In genomic region chr8:124257363-124257762, GRCm38 (mm10) we compare ENCODE assay signal across 8 mouse cellular contexts. TPM values are rescaled to one million over a fixed set of nuclear protein-coding genes. Genes with fewer than 3 reads are reported as not detected.
DNase-seq lines count a peak whose midpoint lies in the region; ATAC-seq lines count a peak whose summit lies in the region.

No protein-coding gene starts in this region.

- DNase-seq in midbrain, embryonic 10.5 days (ENCODE audit: low spot score): no peak
- no peak for DNase-seq in midbrain, embryonic 11.5 days (ENCODE audit: low spot score, missing footprints)
- DNase-seq in heart, adult 8-10 months (ENCODE audit: low spot score): peak; percentile 73
- peak; percentile 86 to 88 for DNase-seq in kidney, postnatal 25 days
- peak; percentile 78 for DNase-seq in lung, postnatal 25 days (ENCODE audit: low spot score)

- H3K4me2 ChIP-seq in midbrain, embryonic 11.5 days: no peak overlapping the region
- H3K4me2 ChIP-seq in embryonic facial prominence, embryonic 13.5 days: 0 out of 2 replicates have a peak overlapping the region, but pooled peaks have one; percentile 7
- no peak overlapping the region for H3K4me2 ChIP-seq in stomach, embryonic 14.5 days (replicated peaks; ENCODE audit: low read depth, low read length)
- H3K4me2 ChIP-seq in liver, embryonic 12.5 days: no peak overlapping the region

- peaks cover 52% of the 10 kb centered on the region for H3K4me1 ChIP-seq in midbrain, embryonic 10.5 days
- peaks cover 21% of the 10 kb centered on the region for H3K4me1 ChIP-seq in midbrain, embryonic 11.5 days (ENCODE audit: control insufficient read depth, insufficient read depth, low read length)
- H3K4me1 ChIP-seq in embryonic facial prominence, embryonic 13.5 days: peaks cover 51% of the 10 kb centered on the region
- peaks cover 28% of the 10 kb centered on the region for H3K4me1 ChIP-seq in stomach, embryonic 14.5 days (ENCODE audit: control insufficient read depth, insufficient read depth, low read length)
- H3K4me1 ChIP-seq in liver, embryonic 12.5 days: peaks cover 72% of the 10 kb centered on the region

- H3K4me3 ChIP-seq in midbrain, embryonic 10.5 days: no peak overlapping the region
- no peak overlapping the region for H3K4me3 ChIP-seq in midbrain, embryonic 11.5 days (ENCODE audit: low read depth, low read length)
- no peak overlapping the region for H3K4me3 ChIP-seq in embryonic facial prominence, embryonic 13.5 days
- no peak overlapping the region for H3K4me3 ChIP-seq in stomach, embryonic 14.5 days (ENCODE audit: low read depth, low read length)
- H3K4me3 ChIP-seq in liver, embryonic 12.5 days: no peak overlapping the region

- H3K36me3 ChIP-seq in midbrain, embryonic 10.5 days: peaks cover 4% of the 10 kb centered on the region; the same call in 1 of the 2 replicates
- no peaks in the 10 kb centered on the region for H3K36me3 ChIP-seq in midbrain, embryonic 11.5 days (ENCODE audit: control insufficient read depth, insufficient read depth, low read length)
- 0 out of 2 replicates have a peak, but pooled peaks cover 3% of the 10 kb centered on the region for H3K36me3 ChIP-seq in embryonic facial prominence, embryonic 13.5 days
- H3K36me3 ChIP-seq in stomach, embryonic 14.5 days (ENCODE audit: control insufficient read depth, insufficient read depth, low read length): no peaks in the 10 kb centered on the region
- H3K36me3 ChIP-seq in liver, embryonic 12.5 days: peaks cover 2% of the 10 kb centered on the region; the same call in 1 of the 2 replicates

- peak overlapping the region; percentile 30; the same call in 1 of the 2 replicates for H3K27ac ChIP-seq in midbrain, embryonic 10.5 days (replicated peaks)
- no peak overlapping the region for H3K27ac ChIP-seq in midbrain, embryonic 11.5 days (ENCODE audit: low read depth, low read length)
- H3K27ac ChIP-seq in embryonic facial prominence, embryonic 13.5 days: peak overlapping the region; percentile 62
- H3K27ac ChIP-seq in stomach, embryonic 14.5 days (ENCODE audit: low read length): peak overlapping the region; percentile 55; the same call in 1 of the 2 replicates
- no peak overlapping the region for H3K27ac ChIP-seq in liver, embryonic 12.5 days

- ATAC-seq in midbrain, embryonic 11.5 days (ENCODE audit: low FRiP score): no peak
- ATAC-seq in embryonic facial prominence, embryonic 13.5 days (ENCODE audit: insufficient number of reproducible peaks, insufficient read depth, low FRiP score, low TSS enrichment, low read depth): no peak
- ATAC-seq in stomach, embryonic 14.5 days (ENCODE audit: insufficient number of reproducible peaks, insufficient read depth, low FRiP score, low read depth): no peak; the same call in 1 of the 2 replicates
- no peak for ATAC-seq in liver, embryonic 12.5 days

- H3K9ac ChIP-seq in midbrain, embryonic 11.5 days (ENCODE audit: low read length): no peak overlapping the region
- no peak overlapping the region for H3K9ac ChIP-seq in embryonic facial prominence, embryonic 13.5 days
- no peak overlapping the region for H3K9ac ChIP-seq in stomach, embryonic 14.5 days (replicated peaks; ENCODE audit: low read depth, low read length)
- H3K9ac ChIP-seq in liver, embryonic 12.5 days: no peak overlapping the region

- no peaks in the 10 kb centered on the region for H3K9me3 ChIP-seq in midbrain, embryonic 10.5 days (replicated peaks)
- H3K9me3 ChIP-seq in midbrain, embryonic 11.5 days (ENCODE audit: control insufficient read depth, low read length): no peaks in the 10 kb centered on the region
- H3K9me3 ChIP-seq in embryonic facial prominence, embryonic 13.5 days: no peaks in the 10 kb centered on the region
- no peaks in the 10 kb centered on the region for H3K9me3 ChIP-seq in stomach, embryonic 14.5 days (ENCODE audit: control insufficient read depth, low read depth, low read length)
- H3K9me3 ChIP-seq in liver, embryonic 12.5 days (replicated peaks): no peaks in the 10 kb centered on the region

- WGBS in midbrain, embryonic 10.5 days: 91% methylated on average over 10 of the region's 10 CpGs
- WGBS in midbrain, embryonic 11.5 days: 90% methylated on average over 10 of the region's 10 CpGs
- 54% methylated on average over 10 of the region's 10 CpGs for WGBS in embryonic facial prominence, embryonic 13.5 days
- 43% methylated on average over 10 of the region's 10 CpGs for WGBS in stomach, embryonic 14.5 days
- WGBS in liver, embryonic 12.5 days (ENCODE audit: insufficient replicate concordance): 77% methylated on average over 10 of the region's 10 CpGs

- H3K27me3 ChIP-seq in midbrain, embryonic 10.5 days (ENCODE audit: low read depth, poor library complexity, severe bottlenecking): no peaks in the 10 kb centered on the region
- no peaks in the 10 kb centered on the region for H3K27me3 ChIP-seq in midbrain, embryonic 11.5 days (ENCODE audit: control insufficient read depth, insufficient read depth, low read length)
- H3K27me3 ChIP-seq in embryonic facial prominence, embryonic 13.5 days: no peaks in the 10 kb centered on the region
- H3K27me3 ChIP-seq in stomach, embryonic 14.5 days (ENCODE audit: control insufficient read depth, insufficient read depth, low read length): no peaks in the 10 kb centered on the region
- no peaks in the 10 kb centered on the region for H3K27me3 ChIP-seq in liver, embryonic 12.5 days (replicated peaks)

RNA-seq across cellular contexts. Expression of gene Galnt2, which starts 26.2 kb away (rescaled TPM):
- 35.3 and 47.5 TPM in 2 replicates for polyA plus RNA-seq in midbrain, embryonic 10.5 days (2016; fragmentation: Nextera tagmentation; extraction: Ambion mirVana)
- polyA plus RNA-seq in midbrain, embryonic 11.5 days (2014; fragmentation: Nextera tagmentation; extraction: Ambion mirVana): 66.9 and 76.6 TPM in 2 replicates
- polyA plus RNA-seq in embryonic facial prominence, embryonic 13.5 days (2015; fragmentation: Nextera tagmentation; extraction: Ambion mirVana): 42.0 and 46.2 TPM in 2 replicates
- total RNA-seq in heart, adult 8-10 months (2022): 10 to 100 TPM; 32.0 to 40.3 (median 33.8) TPM
- 57.6 and 74.3 TPM in 2 replicates for polyA plus RNA-seq in stomach, embryonic 14.5 days (2014; fragmentation: Nextera tagmentation; extraction: Ambion mirVana)
- 36.6 and 37.5 TPM in 2 replicates for polyA plus RNA-seq in liver, embryonic 12.5 days (2016; fragmentation: Nextera tagmentation; extraction: Ambion mirVana)

Comparison
In these comparisons a context has a peak if more than half of its experiments do, and no peak if none do; other contexts are left out.
1. H3K27ac ChIP-seq: peak in midbrain, embryonic 10.5 days (single experiment), embryonic facial prominence, embryonic 13.5 days (single experiment) and stomach, embryonic 14.5 days (single experiment); none in midbrain, embryonic 11.5 days (single experiment) and liver, embryonic 12.5 days (single experiment).
2. DNase-seq: peak in heart, adult 8-10 months (single experiment), kidney, postnatal 25 days (2 of 2) and lung, postnatal 25 days (single experiment); none in midbrain, embryonic 10.5 days (single experiment) and midbrain, embryonic 11.5 days (single experiment).